Mouse (Mus musculus): Measurements from ENCODE around the gene Fgd3. TPM values are rescaled to one million over a fixed set of nuclear protein-coding genes. Genes with fewer than 3 reads are reported as not detected.

The Fgd3 gene
- polyA plus RNA-seq, 1 experiment from 2014 or later = 1.7 TPM

DNA sequence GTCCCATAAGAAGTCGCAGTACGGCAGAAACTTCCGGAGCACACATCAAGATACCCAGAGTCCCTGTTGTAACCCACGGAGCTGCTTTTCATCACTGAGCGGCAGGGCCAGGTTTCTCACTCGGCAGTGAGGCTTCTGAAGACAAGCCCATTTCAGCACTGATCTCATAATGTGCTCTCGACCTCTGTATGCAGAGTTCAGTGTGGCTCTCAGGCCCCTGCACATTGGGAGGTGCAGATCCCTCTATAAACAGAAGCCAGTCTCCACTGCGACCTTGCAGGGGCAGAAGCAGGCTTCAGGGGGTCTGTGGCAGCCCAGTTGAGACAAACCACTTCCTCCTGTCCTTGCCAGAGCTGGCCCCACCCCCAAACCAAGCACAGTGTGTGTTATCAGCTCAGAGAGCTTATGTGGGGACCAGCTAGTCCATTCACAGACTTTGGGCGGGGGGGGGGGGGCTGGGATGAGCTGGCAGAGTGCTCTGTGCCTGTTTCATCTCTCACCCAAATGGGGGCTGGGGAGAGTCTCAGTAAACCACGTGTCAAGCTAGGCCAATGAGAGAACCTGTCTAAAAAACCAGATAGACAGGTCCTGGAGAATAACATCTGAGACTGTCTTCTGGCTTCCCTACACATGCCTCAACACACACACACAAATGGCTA is 12.7 kb downstream of the Fgd3 start:
- Histone ChIP-seq H3K9me3 (ENCODE audit: control insufficient read depth, low read length) (no peaks in the 10 kb centered on the region), H3K27ac (ENCODE audit: low read depth, low read length) (no peak overlapping the region), H3K36me3 (ENCODE audit: control insufficient read depth, insufficient read depth, low read length) (no peaks in the 10 kb centered on the region), H3K4me3 (ENCODE audit: low read depth, low read length) (no peak overlapping the region), H3K4me1 (replicated peaks; ENCODE audit: control insufficient read depth, insufficient read depth, low read length) (0 out of 2 replicates have a peak, but pooled peaks cover 2% of the 10 kb centered on the region), H3K4me2 (ENCODE audit: low read depth, low read length, severe bottlenecking) (no peak overlapping the region), H3K27me3 (ENCODE audit: control insufficient read depth, insufficient read depth, low read length) (no peaks in the 10 kb centered on the region), H3K9ac (ENCODE audit: low read length) (no peak overlapping the region)
- DNase-seq (ENCODE audit: low spot score) (no peak), ATAC-seq (replicated peaks; ENCODE audit: low FRiP score) (no peak)
- WGBS = 43% methylated on average over 10 of the region's 10 CpGs

DNA sequence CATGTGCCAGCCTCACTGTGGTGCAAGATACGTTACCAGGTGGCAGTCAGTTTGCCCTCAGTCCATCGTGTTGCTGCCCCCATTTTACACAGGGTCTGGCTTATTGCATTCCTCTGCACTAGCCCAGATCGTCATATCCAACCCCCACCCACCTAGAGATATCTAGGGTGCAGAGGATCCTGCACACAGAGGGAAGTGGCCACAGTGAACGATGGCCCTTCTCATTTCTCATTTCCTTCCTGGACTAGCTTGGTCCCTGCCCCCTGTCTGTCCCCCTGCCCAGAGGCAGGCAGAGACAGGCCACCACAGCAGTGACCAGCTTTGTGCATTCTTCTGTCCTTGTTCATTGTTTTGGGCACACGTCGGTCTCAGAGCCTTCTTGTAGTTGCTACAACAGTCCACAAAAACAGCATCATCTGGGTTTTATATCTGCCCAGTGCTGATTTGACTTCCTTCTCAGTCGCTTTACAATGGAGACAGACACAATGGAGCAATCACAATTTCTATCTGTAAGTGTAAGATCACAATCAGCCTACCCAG is 13.3 kb downstream of the Fgd3 start:
- H3K27me3 ChIP-seq (ENCODE audit: control insufficient read depth, insufficient read depth, low read length) = no peaks in the 10 kb centered on the region
- no peak overlapping the region for H3K27ac ChIP-seq (ENCODE audit: low read depth, low read length)
- WGBS = 79% methylated on average over 7 of the region's 7 CpGs
- H3K4me2 ChIP-seq (ENCODE audit: low read depth, low read length, severe bottlenecking) = no peak overlapping the region
- 0 out of 2 replicates have a peak, but pooled peaks cover 2% of the 10 kb centered on the region for H3K4me1 ChIP-seq (replicated peaks; ENCODE audit: control insufficient read depth, insufficient read depth, low read length)
- ATAC-seq (replicated peaks; ENCODE audit: low FRiP score) (no peak), DNase-seq (ENCODE audit: low spot score) (no peak)
- no peak overlapping the region for H3K4me3 ChIP-seq (ENCODE audit: low read depth, low read length)
- H3K9me3 ChIP-seq (ENCODE audit: control insufficient read depth, low read length) = no peaks in the 10 kb centered on the region
- no peak overlapping the region for H3K9ac ChIP-seq (ENCODE audit: low read length)
- no peaks in the 10 kb centered on the region for H3K36me3 ChIP-seq (ENCODE audit: control insufficient read depth, insufficient read depth, low read length)

DNA sequence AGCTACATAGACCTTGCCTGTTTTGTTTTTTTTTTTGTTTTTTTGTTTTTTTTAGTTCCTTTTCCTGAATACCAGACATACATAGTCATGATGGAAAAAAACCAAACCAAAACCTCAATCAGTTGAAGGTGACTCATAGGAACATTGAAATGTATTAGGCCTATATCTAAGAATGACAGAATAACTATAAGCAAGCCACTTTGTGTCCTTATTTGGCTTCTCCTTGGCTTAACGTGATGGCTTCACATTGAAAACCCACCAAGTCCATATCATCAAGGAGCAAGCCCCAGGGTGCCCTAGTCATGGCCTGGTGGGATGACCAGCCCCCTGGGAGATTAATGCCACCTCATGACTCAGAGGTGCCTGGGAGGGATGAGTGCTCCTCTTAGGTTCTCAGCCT is 19.3 kb downstream of the Fgd3 start:
- WGBS = 77% methylated on average over 1 of the region's 1 CpGs
- Histone ChIP-seq H3K9ac (ENCODE audit: low read length) (no peak overlapping the region), H3K9me3 (ENCODE audit: control insufficient read depth, low read length) (no peaks in the 10 kb centered on the region), H3K4me2 (ENCODE audit: low read depth, low read length, severe bottlenecking) (no peak overlapping the region), H3K4me3 (ENCODE audit: low read depth, low read length) (no peak overlapping the region), H3K27ac (ENCODE audit: low read depth, low read length) (no peak overlapping the region), H3K36me3 (ENCODE audit: control insufficient read depth, insufficient read depth, low read length) (no peaks in the 10 kb centered on the region), H3K4me1 (replicated peaks; ENCODE audit: control insufficient read depth, insufficient read depth, low read length) (no peaks in the 10 kb centered on the region), H3K27me3 (ENCODE audit: control insufficient read depth, insufficient read depth, low read length) (no peaks in the 10 kb centered on the region)
- ATAC-seq (replicated peaks; ENCODE audit: low FRiP score) (no peak), DNase-seq (ENCODE audit: low spot score) (no peak)

DNA sequence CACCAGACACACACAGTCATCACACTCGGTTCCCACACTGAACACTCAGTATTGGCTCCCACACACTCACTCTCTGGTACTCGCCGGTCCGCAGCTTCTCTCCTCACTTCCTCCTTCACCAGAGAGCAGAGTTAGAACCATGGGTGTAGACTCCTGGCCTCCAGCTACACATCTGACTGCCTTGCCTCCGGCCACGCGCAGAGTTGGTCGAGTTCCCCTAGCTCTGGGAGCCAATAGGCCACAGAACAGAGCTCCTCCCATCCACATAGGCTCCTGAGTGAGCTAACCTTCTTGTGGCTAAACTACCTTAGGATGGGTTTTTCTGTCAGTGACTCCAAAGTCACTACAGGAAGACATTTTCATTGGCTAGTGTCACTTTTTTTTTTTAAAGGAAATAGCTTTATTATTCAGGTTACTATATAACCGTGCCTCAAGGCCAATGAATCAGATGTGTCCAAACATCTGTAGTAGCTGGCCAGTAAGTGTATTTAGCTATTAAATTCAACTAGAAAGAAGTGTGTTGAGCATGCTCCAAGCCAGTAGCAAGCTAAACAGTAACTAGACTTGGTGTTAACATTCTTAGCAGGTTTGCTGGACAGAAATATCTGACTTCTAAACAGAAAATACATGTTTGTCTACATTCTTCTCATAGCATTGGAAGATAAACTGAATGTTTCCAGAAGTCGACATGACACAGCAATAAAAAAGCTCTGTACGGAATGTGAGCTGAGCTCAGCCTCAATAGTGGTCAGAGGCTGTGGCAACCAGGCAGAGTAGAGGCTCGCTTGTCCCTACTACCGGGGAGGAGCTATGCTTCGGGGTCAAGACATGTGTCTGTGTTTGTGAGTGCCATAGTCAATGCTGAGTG is 21.4 kb downstream of the Fgd3 start:
- Histone ChIP-seq H3K36me3 (ENCODE audit: control insufficient read depth, insufficient read depth, low read length) (no peaks in the 10 kb centered on the region), H3K9me3 (ENCODE audit: control insufficient read depth, low read length) (no peaks in the 10 kb centered on the region), H3K27me3 (ENCODE audit: control insufficient read depth, insufficient read depth, low read length) (no peaks in the 10 kb centered on the region), H3K4me2 (ENCODE audit: low read depth, low read length, severe bottlenecking) (no peak overlapping the region), H3K9ac (ENCODE audit: low read length) (no peak overlapping the region), H3K27ac (ENCODE audit: low read depth, low read length) (no peak overlapping the region), H3K4me1 (replicated peaks; ENCODE audit: control insufficient read depth, insufficient read depth, low read length) (no peaks in the 10 kb centered on the region), H3K4me3 (ENCODE audit: low read depth, low read length) (no peak overlapping the region)
- DNase-seq (ENCODE audit: low spot score) (no peak), ATAC-seq (replicated peaks; ENCODE audit: low FRiP score) (no peak)
- WGBS = 92% methylated on average over 14 of the region's 14 CpGs

DNA sequence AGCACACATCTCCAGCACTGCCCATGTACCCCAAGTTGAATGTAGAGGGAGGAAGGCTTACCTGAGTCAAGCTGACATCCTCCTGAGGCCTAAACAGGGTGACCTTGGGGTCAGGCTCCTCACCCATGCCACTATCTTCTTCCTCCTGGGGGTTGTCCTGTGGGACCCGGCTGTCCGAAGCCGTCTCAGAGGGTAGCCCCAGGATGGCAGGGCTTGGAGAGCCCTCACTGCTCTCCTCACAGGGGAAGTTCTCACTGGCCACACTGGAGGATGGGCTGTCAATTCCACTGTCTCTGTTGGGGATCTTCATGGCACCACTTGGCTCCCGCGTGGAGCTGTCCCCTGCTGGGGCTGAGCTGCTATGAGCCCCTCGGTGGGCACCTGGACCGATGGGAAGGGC is 23.8 kb downstream of the Fgd3 start:
- 81% methylated on average over 7 of the region's 7 CpGs for WGBS
- DNase-seq (ENCODE audit: low spot score) = no peak
- Histone ChIP-seq H3K9me3 (ENCODE audit: control insufficient read depth, low read length) (no peaks in the 10 kb centered on the region), H3K4me1 (replicated peaks; ENCODE audit: control insufficient read depth, insufficient read depth, low read length) (no peaks in the 10 kb centered on the region), H3K9ac (ENCODE audit: low read length) (no peak overlapping the region), H3K4me3 (ENCODE audit: low read depth, low read length) (no peak overlapping the region), H3K36me3 (ENCODE audit: control insufficient read depth, insufficient read depth, low read length) (no peaks in the 10 kb centered on the region), H3K27me3 (ENCODE audit: control insufficient read depth, insufficient read depth, low read length) (no peaks in the 10 kb centered on the region), H3K27ac (ENCODE audit: low read depth, low read length) (no peak overlapping the region), H3K4me2 (ENCODE audit: low read depth, low read length, severe bottlenecking) (no peak overlapping the region)
- ATAC-seq (replicated peaks; ENCODE audit: low FRiP score) = no peak

DNA sequence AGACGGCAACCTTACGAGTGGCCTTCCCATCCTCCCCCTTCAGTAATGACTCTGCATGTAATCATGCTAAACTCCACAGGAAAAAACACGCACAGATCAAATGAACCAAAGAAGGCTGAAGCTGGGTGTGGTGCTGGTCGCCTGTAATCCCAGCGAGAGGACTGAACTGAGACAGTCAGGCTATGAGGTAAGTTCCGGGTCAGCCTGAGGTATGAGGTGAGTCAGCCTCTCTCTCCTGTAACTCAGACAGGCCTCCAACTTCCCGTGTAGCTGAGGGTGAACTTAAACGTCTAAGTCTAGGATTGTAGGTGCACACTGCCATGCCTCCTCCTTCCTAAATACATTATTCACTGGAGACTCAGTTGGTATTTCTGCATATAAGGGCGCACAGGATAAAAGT is 26.0 kb downstream of the Fgd3 start:
- H3K4me2 ChIP-seq (ENCODE audit: low read depth, low read length, severe bottlenecking) = no peak overlapping the region
- H3K27me3 ChIP-seq (ENCODE audit: control insufficient read depth, insufficient read depth, low read length) = no peaks in the 10 kb centered on the region
- no peak for DNase-seq (ENCODE audit: low spot score)
- H3K9me3 ChIP-seq (ENCODE audit: control insufficient read depth, low read length) = no peaks in the 10 kb centered on the region
- no peaks in the 10 kb centered on the region for H3K36me3 ChIP-seq (ENCODE audit: control insufficient read depth, insufficient read depth, low read length)
- no peaks in the 10 kb centered on the region for H3K4me1 ChIP-seq (replicated peaks; ENCODE audit: control insufficient read depth, insufficient read depth, low read length)
- no peak overlapping the region for H3K9ac ChIP-seq (ENCODE audit: low read length)
- WGBS = 81% methylated on average over 9 of the region's 9 CpGs
- no peak for ATAC-seq (replicated peaks; ENCODE audit: low FRiP score)
- H3K27ac ChIP-seq (ENCODE audit: low read depth, low read length) = no peak overlapping the region
- H3K4me3 ChIP-seq (ENCODE audit: low read depth, low read length) = no peak overlapping the region

- Histone ChIP-seq H3K36me3 (ENCODE audit: control insufficient read depth, insufficient read depth, low read length) (no peaks in the 10 kb centered on the region), H3K9me3 (ENCODE audit: control insufficient read depth, low read length) (no peaks in the 10 kb centered on the region), H3K9ac (ENCODE audit: low read length) (no peak overlapping the region), H3K27ac (ENCODE audit: low read depth, low read length) (no peak overlapping the region), H3K4me1 (replicated peaks; ENCODE audit: control insufficient read depth, insufficient read depth, low read length) (no peaks in the 10 kb centered on the region), H3K4me3 (ENCODE audit: low read depth, low read length) (no peak overlapping the region), H3K27me3 (ENCODE audit: control insufficient read depth, insufficient read depth, low read length) (no peaks in the 10 kb centered on the region), H3K4me2 (ENCODE audit: low read depth, low read length, severe bottlenecking) (no peak overlapping the region)
- no peak for DNase-seq (ENCODE audit: low spot score)
- WGBS = 93% methylated on average over 6 of the region's 6 CpGs
- ATAC-seq (replicated peaks; ENCODE audit: low FRiP score) = no peak
Observed at GRCm38 (mm10) chr13:49291949-49292348, 28.2 kb downstream of the Fgd3 start.

GRCm38 (mm10) chr13:49291398-49291797 is 28.7 kb downstream of the Fgd3 start:
- no peaks in the 10 kb centered on the region for H3K27me3 ChIP-seq (ENCODE audit: control insufficient read depth, insufficient read depth, low read length)
- no peaks in the 10 kb centered on the region for H3K4me1 ChIP-seq (replicated peaks; ENCODE audit: control insufficient read depth, insufficient read depth, low read length)
- no peak overlapping the region for H3K9ac ChIP-seq (ENCODE audit: low read length)
- H3K4me2 ChIP-seq (ENCODE audit: low read depth, low read length, severe bottlenecking) = no peak overlapping the region
- peak; percentile 61 for DNase-seq (ENCODE audit: low spot score)
- no peaks in the 10 kb centered on the region for H3K9me3 ChIP-seq (ENCODE audit: control insufficient read depth, low read length)
- no peaks in the 10 kb centered on the region for H3K36me3 ChIP-seq (ENCODE audit: control insufficient read depth, insufficient read depth, low read length)
- H3K4me3 ChIP-seq (ENCODE audit: low read depth, low read length) = no peak overlapping the region
- WGBS = 53% methylated on average over 1 of the region's 1 CpGs
- no peak for ATAC-seq (replicated peaks; ENCODE audit: low FRiP score)
- H3K27ac ChIP-seq (ENCODE audit: low read depth, low read length) = no peak overlapping the region

Data from forebrain, embryonic 11.5 days (tissue).